13 mouse cellular contexts compared by ENCODE assay signal in genomic region chr5:14391793-14392192, GRCm38 (mm10).
"Had no signal": no experiment of that assay in that cellular context is flagged by ENCODE, and none has a peak within 500 bp of the region (broad histone marks: within the 10 kb centered on the region; RNA-seq: fewer than 3 reads in every experiment).

No protein-coding gene starts in this region.

- H3K27me3 ChIP-seq: intestine, embryonic 15.5 days; liver, embryonic 13.5 days; lung, embryonic 15.5 days; midbrain, embryonic 13.5 days had no signal

- DNase-seq: kidney, adult 11 months; kidney, adult 9 months; kidney, postnatal 14 days; kidney, postnatal 4 days; liver, embryonic 13.5 days; right cerebral cortex, postnatal 4 days; thymus, postnatal 25 days had no signal

- H3K4me2 ChIP-seq: intestine, embryonic 15.5 days; liver, embryonic 13.5 days; lung, embryonic 15.5 days; midbrain, embryonic 13.5 days had no signal

- H3K36me3 ChIP-seq: intestine, embryonic 15.5 days; liver, embryonic 13.5 days; lung, embryonic 15.5 days; midbrain, embryonic 13.5 days had no signal

- H3K9me3 ChIP-seq: intestine, embryonic 15.5 days; liver, embryonic 13.5 days; lung, embryonic 15.5 days; midbrain, embryonic 13.5 days had no signal

- H3K4me1 ChIP-seq: intestine, embryonic 15.5 days; liver, embryonic 13.5 days; lung, embryonic 15.5 days; midbrain, embryonic 13.5 days had no signal

- ATAC-seq: hindbrain, embryonic 16.5 days; intestine, embryonic 15.5 days; midbrain, embryonic 13.5 days had no signal

- H3K4me3 ChIP-seq: intestine, embryonic 15.5 days; liver, embryonic 13.5 days; lung, embryonic 15.5 days; midbrain, embryonic 13.5 days had no signal

- H3K27ac ChIP-seq: intestine, embryonic 15.5 days; liver, embryonic 13.5 days; lung, embryonic 15.5 days; macrophage; midbrain, embryonic 13.5 days; stomach, postnatal 0 days had no signal

- H3K9ac ChIP-seq: intestine, embryonic 15.5 days; liver, embryonic 13.5 days; lung, embryonic 15.5 days; midbrain, embryonic 13.5 days had no signal
